Mouse (Mus musculus): ENCODE data around the gene Mrpl27.

GRCm38 (mm10) chr11:94674984-94675383 is 21.4 kb downstream of the Mrpl27 start:
- TF ChIP-seq GATA1 (IDR thresholded peaks at IDR 0.05; ENCODE audit: low read length) (no peak), TAL1 (IDR thresholded peaks at IDR 0.05; ENCODE audit: low read length) (no peak)

Data from erythroblast, embryonic 14.5 days (primary cell).